Mouse (Mus musculus) lung, postnatal 0 days (tissue): Measurements from ENCODE around the gene Cnot4.

ENCODE experiments used
- CTCF ChIP-seq: IDR thresholded peaks from 2 replicates; pipeline ENCODE4 v1.5.1; 2016; ENCODE audit warnings: antibody characterized with exemption, mild to moderate bottlenecking
- EP300 ChIP-seq: IDR thresholded peaks from 2 replicates; pipeline ENCODE4 v1.6.1; 2016; ENCODE audit warnings: antibody characterized with exemption, mild to moderate bottlenecking, control low read depth

- TF ChIP-seq EP300 (no peak), CTCF (no peak)
Measured at GRCm38 (mm10) chr6:35075148-35075547, 58.4 kb downstream of the Cnot4 start.
